Mouse (Mus musculus) midbrain, embryonic 12.5 days (tissue): Measurements from ENCODE around the gene Ovol3. TPM values are rescaled to one million over a fixed set of nuclear protein-coding genes. Genes with fewer than 3 reads are reported as not detected.
"Not testable (repeated sequence)": the region's sequence is repeated elsewhere in the genome, so short reads cannot be mapped to it uniquely, and the experiment has no call there.

Experiments
- ATAC-seq: fragments of 200-750 bp; cut with Nextera tagmentation; 2 replicates; pipeline ENCODE4 v1.8.0; 2017; ENCODE audit warnings: low read depth, moderate TSS enrichment, moderate library complexity; ENCODE audit not compliant: low FRiP score
- H3K27ac ChIP-seq: fragments of 300-500 bp; sonication (generic); replicated peaks from 2 replicates; pipeline ENCODE4 v1.5.1; 2016; ENCODE audit warnings: mild to moderate bottlenecking
- H3K27me3 ChIP-seq: fragments of 300-500 bp; sonication (generic); 2 replicates; pipeline ENCODE4 v1.6.1; 2016; ENCODE audit warnings: mild to moderate bottlenecking
- H3K36me3 ChIP-seq: fragments of 300-500 bp; sonication (generic); 2 replicates; pipeline ENCODE4 v1.6.1; 2016
- H3K4me1 ChIP-seq: fragments of 300-500 bp; sonication (generic); 2 replicates; pipeline ENCODE4 v1.6.1; 2016
- H3K4me2 ChIP-seq: fragments of 300-500 bp; sonication (generic); replicated peaks from 2 replicates; pipeline ENCODE4 v1.6.1; 2016; ENCODE audit warnings: mild to moderate bottlenecking, moderate library complexity
- H3K4me3 ChIP-seq: fragments of 300-500 bp; sonication (generic); 2 replicates; pipeline ENCODE4 v1.5.1; 2016; ENCODE audit warnings: mild to moderate bottlenecking
- H3K9ac ChIP-seq: fragments of 300-500 bp; sonication (generic); replicated peaks from 2 replicates; pipeline ENCODE4 v1.6.1; 2016; ENCODE audit warnings: mild to moderate bottlenecking, moderate library complexity
- H3K9me3 ChIP-seq: fragments of 300-500 bp; sonication (generic); 2 replicates; pipeline ENCODE4 v1.6.1; 2016; ENCODE audit warnings: mild to moderate bottlenecking
- WGBS: fragments of 180-500 bp; shearing (Covaris S2); methylation state at CpG from one replicate; pipeline ENCODE4 v1.1.7; 2016; 5-methylcytosine and 5-hydroxymethylcytosine counted together
- polyA plus RNA-seq: library from polyadenylated mRNA; unstranded; fragments of >200 nt; fragmentation: Nextera tagmentation; extraction: Ambion mirVana; gene quantifications from 2 replicates; pipeline ENCODE4 v1.2.1, GENCODE M21; 2016

The Ovol3 gene
- polyA plus RNA-seq, 1 experiment from 2014 or later, result not detected

DNA sequence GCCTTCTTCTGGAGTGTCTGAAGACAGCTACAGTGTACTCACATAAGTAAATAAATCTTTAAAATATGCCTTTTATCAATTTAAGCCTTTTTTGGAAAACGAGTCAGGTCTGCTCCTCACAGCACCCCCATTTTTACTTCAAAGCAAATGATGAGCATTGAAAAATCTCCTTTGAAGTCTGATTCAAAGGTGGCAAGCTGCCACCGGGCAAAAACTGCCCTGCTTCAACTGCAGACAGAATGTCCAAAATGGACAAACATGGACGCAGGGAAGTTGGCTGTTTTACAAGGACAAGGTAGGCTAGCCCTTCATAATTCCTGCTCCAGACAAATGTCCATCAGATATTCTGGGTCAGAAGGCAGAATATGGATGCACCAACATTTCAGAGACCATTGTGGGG lies 14.1 kb downstream of the Ovol3 start:
- ATAC-seq, result no peak
- Histone ChIP-seq H3K9me3 (0 out of 2 replicates have a peak, but pooled peaks cover 4% of the 10 kb centered on the region), H3K4me1 (peaks cover 12% of the 10 kb centered on the region), H3K9ac (no peak overlapping the region), H3K4me2 (no peak overlapping the region), H3K4me3 (no peak overlapping the region), H3K27ac (no peak overlapping the region), H3K36me3 (peaks cover 40% of the 10 kb centered on the region), H3K27me3 (no peaks in the 10 kb centered on the region)
- 80% methylated on average over 3 of the region's 3 CpGs for WGBS

DNA sequence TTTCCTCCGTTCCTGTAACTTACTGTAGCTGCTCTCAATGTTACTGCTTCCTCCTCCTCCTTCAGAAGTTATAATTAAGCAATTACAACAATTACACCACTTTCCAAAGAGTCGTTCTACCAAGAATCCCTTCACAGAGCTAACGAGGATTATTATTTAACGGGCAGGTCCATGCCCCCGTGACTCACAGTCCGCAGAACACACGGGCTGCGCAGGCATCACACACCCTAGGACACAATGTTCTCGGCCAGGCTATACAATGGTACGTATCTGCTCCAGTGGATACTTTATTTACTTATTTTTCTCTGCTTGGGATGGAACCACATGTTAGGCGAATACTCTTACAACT lies 15.5 kb downstream of the Ovol3 start:
- H3K9ac ChIP-seq, result peak overlapping the region; percentile 62
- H3K4me1 ChIP-seq, result peaks cover 12% of the 10 kb centered on the region
- H3K9me3 ChIP-seq, result 0 out of 2 replicates have a peak, but pooled peaks cover 4% of the 10 kb centered on the region
- peak overlapping the region; percentile 86 for H3K4me2 ChIP-seq
- H3K4me3 ChIP-seq, result peak overlapping the region; percentile 45
- peaks cover 27% of the 10 kb centered on the region for H3K36me3 ChIP-seq
- 0 out of 2 replicates have a peak overlapping the region, but pooled peaks have one; percentile 39 for H3K27ac ChIP-seq
- H3K27me3 ChIP-seq, result no peaks in the 10 kb centered on the region
- 26% methylated on average over 11 of the region's 11 CpGs for WGBS
- ATAC-seq, result no peak

DNA sequence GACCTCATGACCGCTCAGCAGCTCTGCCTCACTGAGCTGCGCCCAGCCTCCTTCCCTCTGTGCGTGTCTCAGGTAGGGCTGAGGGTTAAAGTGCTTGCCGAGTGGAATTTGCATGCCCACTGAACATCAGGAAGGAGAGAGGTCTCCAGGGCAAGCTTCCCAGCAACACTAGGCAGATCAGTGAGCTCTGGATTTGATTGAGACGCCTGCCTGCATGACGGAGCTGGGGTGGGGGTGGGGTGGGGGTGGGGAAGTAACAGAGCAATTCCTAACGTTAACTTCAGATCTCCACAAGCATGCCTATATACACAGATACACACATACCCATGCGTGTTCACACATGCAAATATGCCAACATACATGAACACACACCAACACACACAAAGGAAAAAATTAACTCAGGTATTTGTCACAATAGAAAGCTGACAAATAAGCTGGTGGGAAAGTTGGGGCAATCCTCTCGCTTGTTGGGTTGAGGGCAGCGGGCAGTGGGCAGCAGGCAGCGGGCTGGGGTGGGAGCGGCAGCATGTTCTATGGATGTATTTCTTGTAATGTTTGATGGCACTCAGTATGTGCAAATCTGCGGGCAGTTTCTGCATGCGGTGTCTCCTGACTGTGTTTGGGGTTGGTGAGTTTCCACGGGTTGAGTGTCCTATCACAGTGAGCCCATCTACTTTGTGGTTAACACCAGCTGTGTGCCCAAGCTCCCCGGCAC lies 16.1 kb downstream of the Ovol3 start:
- peak overlapping the region; percentile 39 for H3K27ac ChIP-seq
- ATAC-seq, result peak; percentile 64
- H3K4me3 ChIP-seq, result peak overlapping the region; percentile 45
- no peaks in the 10 kb centered on the region for H3K27me3 ChIP-seq
- peak overlapping the region; percentile 86 for H3K4me2 ChIP-seq
- 0 out of 2 replicates have a peak, but pooled peaks cover 4% of the 10 kb centered on the region for H3K9me3 ChIP-seq
- peaks cover 12% of the 10 kb centered on the region for H3K4me1 ChIP-seq
- WGBS, result 6% methylated on average over 16 of the region's 16 CpGs
- peaks cover 22% of the 10 kb centered on the region for H3K36me3 ChIP-seq
- peak overlapping the region; percentile 62 for H3K9ac ChIP-seq

DNA sequence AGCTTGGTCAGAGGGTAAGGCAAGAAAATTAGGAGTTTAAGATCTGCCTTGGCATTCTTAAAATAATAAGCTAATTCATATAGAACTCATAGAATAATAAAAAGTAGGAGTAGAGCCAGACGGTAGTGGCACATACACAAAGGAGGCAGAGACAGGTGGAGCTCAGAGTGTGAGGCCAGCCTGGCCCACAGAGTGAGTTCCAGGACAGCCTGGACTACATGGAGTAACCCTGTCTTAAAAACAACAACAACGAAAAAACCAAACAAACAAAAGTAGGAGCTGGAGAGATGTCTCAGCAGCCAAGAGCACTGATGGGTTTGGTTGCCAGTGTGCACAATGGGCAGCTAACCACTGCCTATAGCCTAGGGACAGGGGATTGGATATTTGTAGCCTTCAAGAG lies 18.2 kb downstream of the Ovol3 start:
- peak; percentile 32; the same call in 1 of the 2 replicates for ATAC-seq
- peaks cover 2% of the 10 kb centered on the region; the same call in 1 of the 2 replicates for H3K36me3 ChIP-seq
- no peak overlapping the region for H3K9ac ChIP-seq
- H3K27me3 ChIP-seq, result no peaks in the 10 kb centered on the region
- H3K9me3 ChIP-seq, result no peaks in the 10 kb centered on the region
- H3K4me1 ChIP-seq, result peaks cover 12% of the 10 kb centered on the region
- WGBS, result 77% methylated on average over 2 of the region's 2 CpGs
- no peak overlapping the region for H3K27ac ChIP-seq
- no peak overlapping the region for H3K4me2 ChIP-seq
- no peak overlapping the region for H3K4me3 ChIP-seq

DNA sequence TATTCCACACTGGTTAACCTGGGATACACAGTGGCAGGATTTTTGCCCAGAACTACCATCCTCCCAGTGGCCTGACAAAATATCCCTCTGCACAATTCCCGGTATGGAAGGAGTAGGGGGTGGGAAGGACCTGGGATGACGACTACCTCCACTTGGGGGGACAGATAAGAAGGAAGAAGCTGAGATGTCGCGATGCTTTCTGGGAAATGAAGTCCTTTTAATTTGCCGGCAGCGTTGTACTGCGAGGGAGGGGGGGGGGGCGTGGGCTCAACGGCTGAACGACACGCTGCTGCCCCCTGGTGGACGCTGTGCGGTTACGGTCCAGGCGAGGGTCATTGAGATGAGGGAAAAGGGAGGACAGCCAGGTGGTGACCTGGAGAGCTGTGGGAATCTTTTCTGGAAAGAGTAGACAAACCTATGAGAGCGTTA lies 18.8 kb downstream of the Ovol3 start:
- Histone ChIP-seq H3K4me1 (peaks cover 12% of the 10 kb centered on the region), H3K4me2 (peak overlapping the region; percentile 36), H3K36me3 (no peaks in the 10 kb centered on the region), H3K9me3 (no peaks in the 10 kb centered on the region), H3K27ac (no peak overlapping the region), H3K4me3 (0 out of 2 replicates have a peak overlapping the region, but pooled peaks have one; percentile 5), H3K9ac (no peak overlapping the region), H3K27me3 (no peaks in the 10 kb centered on the region)
- peak; percentile 71 for ATAC-seq
- 1% methylated on average over 15 of the region's 16 CpGs for WGBS

DNA sequence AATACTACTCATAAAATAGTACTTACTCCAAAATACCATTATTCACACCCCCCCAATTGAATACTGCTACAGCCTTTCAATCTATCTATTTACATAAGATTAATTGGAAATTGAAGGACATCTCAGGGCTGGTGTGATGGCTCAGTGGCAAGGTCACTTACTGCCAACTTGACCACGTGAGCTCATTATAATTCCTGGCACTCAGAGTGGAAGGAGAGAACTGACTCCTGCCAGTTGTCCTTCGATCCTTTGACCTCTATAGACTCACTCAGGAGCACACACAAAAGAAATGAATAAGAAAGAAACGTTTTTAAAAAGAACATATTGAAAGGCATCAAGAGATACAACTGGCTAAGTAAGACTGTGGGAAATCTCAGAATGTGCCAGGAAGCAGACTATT lies 19.6 kb downstream of the Ovol3 start:
- no peaks in the 10 kb centered on the region for H3K27me3 ChIP-seq
- no peak overlapping the region for H3K4me3 ChIP-seq
- no peak overlapping the region for H3K4me2 ChIP-seq
- H3K9me3 ChIP-seq, result no peaks in the 10 kb centered on the region
- no peak overlapping the region for H3K9ac ChIP-seq
- no peak overlapping the region for H3K27ac ChIP-seq
- H3K36me3 ChIP-seq, result no peaks in the 10 kb centered on the region
- WGBS, result 78% methylated on average over 3 of the region's 3 CpGs
- H3K4me1 ChIP-seq, result peaks cover 12% of the 10 kb centered on the region
- ATAC-seq, result no peak

DNA sequence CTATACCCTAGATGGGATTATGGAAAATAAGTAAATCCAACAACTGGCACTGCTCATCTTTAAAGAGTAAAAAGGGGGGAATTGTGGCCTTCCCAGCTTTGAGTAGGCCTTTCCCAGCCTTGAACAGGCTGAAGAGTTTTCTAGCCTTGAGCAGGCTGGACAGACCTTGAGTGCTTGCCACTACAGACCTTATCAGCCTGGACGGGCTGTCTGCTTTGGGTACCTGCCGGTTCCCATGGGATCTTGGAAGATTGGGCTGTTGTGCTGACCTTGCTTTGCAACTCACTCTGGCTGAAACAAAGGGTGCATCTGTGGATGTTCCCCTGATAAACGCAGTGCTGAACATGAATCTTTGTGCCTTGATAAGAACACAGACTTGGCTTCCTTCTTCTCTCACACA lies 21.6 kb downstream of the Ovol3 start:
- Histone ChIP-seq H3K9ac (no peak overlapping the region), H3K36me3 (no peaks in the 10 kb centered on the region), H3K9me3 (no peaks in the 10 kb centered on the region), H3K4me1 (peaks cover under 1% of the 10 kb centered on the region; the same call in 1 of the 2 replicates), H3K27me3 (no peaks in the 10 kb centered on the region), H3K4me2 (no peak overlapping the region), H3K27ac (no peak overlapping the region), H3K4me3 (no peak overlapping the region)
- no peak for ATAC-seq
- WGBS, result 93% methylated on average over 3 of the region's 3 CpGs

DNA sequence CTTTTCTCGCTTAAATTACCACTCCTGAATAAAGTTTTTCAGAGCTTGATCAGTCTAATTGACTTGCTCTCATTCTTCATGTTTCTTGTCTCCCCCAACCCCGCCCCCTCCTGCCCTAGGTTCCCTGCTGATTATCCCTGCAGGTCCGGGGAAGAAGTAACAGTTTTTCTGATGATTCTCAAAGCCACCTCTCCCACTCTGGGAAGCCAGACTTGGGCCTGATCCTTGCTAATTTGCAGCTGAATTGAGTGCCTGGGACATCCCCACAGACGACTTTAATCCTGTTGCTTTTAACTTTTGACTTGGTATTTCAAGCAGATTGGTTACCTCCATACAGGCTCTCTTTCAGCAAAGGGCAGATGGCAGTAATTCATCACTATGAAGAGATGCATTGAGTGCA lies 24.5 kb downstream of the Ovol3 start:
- H3K4me2 ChIP-seq, result no peak overlapping the region
- ATAC-seq, result no peak

DNA sequence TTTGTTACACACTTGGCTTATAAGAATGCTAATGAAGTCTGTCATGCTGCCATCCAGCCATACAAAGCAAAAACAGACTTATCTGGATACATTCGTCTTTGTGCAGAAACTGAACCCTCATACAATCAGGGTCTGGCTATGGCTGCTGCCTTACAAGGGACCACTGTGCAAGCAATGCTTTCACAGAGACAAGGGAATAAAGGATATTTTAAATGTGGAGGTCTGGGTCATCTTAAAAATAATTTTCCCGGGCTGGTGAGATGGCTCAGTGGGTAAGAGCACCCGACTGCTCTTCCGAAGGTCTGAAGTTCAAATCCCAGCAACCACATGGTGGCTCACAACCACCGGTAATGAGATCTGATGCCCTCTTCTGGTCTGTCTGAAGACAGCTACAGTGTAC lies 29.2 kb downstream of the Ovol3 start:
- H3K4me1 ChIP-seq, H3K9ac ChIP-seq, H3K9me3 ChIP-seq, H3K27ac ChIP-seq, H3K4me3 ChIP-seq, ATAC-seq, H3K4me2 ChIP-seq, H3K36me3 ChIP-seq, H3K27me3 ChIP-seq: not testable (repeated sequence)
- 57% methylated on average over 5 of the region's 5 CpGs for WGBS

More for the DNA sequence above, 24.5 kb downstream of the Ovol3 start:
- Histone ChIP-seq H3K27me3 (no peaks in the 10 kb centered on the region), H3K9ac (no peak overlapping the region), H3K4me1 (no peaks in the 10 kb centered on the region), H3K36me3 (no peaks in the 10 kb centered on the region), H3K4me3 (no peak overlapping the region), H3K27ac (no peak overlapping the region), H3K9me3 (no peaks in the 10 kb centered on the region)
- 6% methylated on average over 4 of the region's 4 CpGs for WGBS

DNA sequence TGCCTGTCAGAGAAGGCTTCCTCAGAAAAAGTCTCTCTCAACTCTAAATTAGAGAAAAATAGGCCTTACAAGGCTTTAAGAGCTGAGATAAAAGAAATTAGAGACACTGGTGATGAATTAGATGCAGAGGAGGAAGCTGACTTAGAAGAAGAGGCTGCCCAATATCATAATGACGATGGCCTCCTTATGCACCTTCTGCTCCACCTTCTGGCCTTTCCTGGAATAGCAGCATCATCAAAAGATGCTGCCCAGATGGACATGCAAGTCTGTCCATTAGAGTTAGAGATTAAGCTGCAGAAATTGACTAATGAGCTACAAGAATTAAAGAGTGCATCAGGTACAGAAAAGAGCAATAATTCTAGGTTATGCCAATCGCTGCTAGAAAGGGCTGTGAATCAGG lies 30.1 kb downstream of the Ovol3 start:
- Histone ChIP-seq H3K4me2 (no peak overlapping the region), H3K36me3 (no peaks in the 10 kb centered on the region), H3K27ac (no peak overlapping the region), H3K4me3 (no peak overlapping the region), H3K9me3 (no peaks in the 10 kb centered on the region), H3K4me1 (no peaks in the 10 kb centered on the region), H3K9ac (no peak overlapping the region), H3K27me3 (no peaks in the 10 kb centered on the region)
- no peak; the same call in 1 of the 2 replicates for ATAC-seq
- 6% methylated on average over 2 of the region's 2 CpGs for WGBS

DNA sequence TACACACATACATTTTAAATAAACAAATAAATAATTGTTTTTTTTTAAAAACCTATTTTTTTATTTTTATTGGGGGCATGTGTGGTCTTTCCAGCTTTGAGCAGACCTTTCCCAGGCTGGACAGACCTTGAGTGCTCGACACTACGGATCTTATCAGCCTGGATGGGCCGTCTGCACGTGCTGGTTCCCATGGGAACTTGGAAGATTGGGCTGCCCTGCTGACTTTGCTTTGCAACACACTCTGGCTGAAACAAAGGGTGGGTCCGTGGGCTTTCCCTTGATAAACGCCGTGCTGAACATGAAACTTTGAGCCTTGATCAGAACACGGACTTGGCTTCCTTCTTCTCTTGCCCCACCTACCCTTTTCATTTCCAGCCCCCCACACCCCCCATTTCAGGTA lies 31.1 kb downstream of the Ovol3 start:
- Histone ChIP-seq H3K4me2 (no peak overlapping the region), H3K9ac (no peak overlapping the region), H3K27me3 (no peaks in the 10 kb centered on the region), H3K4me1 (no peaks in the 10 kb centered on the region), H3K9me3 (no peaks in the 10 kb centered on the region), H3K27ac (no peak overlapping the region), H3K4me3 (no peak overlapping the region), H3K36me3 (no peaks in the 10 kb centered on the region)
- WGBS, result 28% methylated on average over 8 of the region's 8 CpGs
- no peak for ATAC-seq

DNA sequence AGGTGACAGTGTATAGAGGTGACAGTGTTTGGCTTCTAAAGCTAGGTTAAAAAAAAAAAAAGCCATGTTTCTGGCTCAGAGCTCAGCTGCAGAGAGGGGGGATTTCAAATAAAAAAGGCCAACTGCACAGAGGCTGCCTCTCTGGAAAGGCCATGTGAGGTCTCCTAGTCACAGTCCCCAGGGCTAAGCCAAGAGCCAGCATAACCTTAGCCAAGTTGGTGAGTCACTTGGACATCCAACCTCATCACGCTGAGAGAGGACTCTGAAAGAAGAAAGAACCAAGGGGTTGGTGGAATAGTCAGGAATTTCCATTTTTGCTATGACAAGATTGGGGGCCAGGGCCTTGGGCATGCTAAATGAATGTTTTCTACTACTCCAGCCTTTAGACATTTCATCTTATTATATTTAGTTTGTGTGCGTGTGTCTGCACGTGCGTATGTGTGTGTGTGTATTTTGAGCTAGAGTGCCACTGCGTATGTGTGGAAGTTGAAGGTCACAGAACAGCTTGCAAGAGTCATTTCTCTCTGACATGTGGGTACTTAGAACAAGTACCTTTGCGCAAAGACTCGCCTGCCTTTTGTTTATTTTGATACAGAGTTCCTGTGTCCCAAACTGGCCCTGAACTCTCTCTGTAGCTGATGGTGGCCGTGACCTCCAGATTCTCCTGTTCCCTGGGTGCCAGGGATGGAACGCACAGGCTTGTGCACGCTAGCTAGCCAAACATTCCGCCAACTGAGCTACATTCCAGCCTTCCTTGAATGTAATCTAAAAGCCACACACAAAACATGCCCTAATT lies 32.4 kb downstream of the Ovol3 start:
- no peak for ATAC-seq
- no peaks in the 10 kb centered on the region for H3K4me1 ChIP-seq
- H3K27me3 ChIP-seq, result no peaks in the 10 kb centered on the region
- 79% methylated on average over 11 of the region's 11 CpGs for WGBS
- no peak overlapping the region for H3K4me3 ChIP-seq
- no peak overlapping the region for H3K4me2 ChIP-seq
- H3K27ac ChIP-seq, result no peak overlapping the region
- H3K36me3 ChIP-seq, result no peaks in the 10 kb centered on the region
- no peak overlapping the region for H3K9ac ChIP-seq
- H3K9me3 ChIP-seq, result no peaks in the 10 kb centered on the region
